Mouse (Mus musculus) urinary bladder, postnatal 36 days (tissue): ENCODE data around the gene Map3k12.

Experiments used
- DNase-seq, 2 experiments: peaks; one replicate each; pipeline ENCODE4 v3.0.0; 2022; ENCODE audit warnings: low spot score in 2 of 2, mixed read lengths in 1 of 2

The Map3k12 gene

GRCm38 (mm10) chr15:102459381-102459780, 57.5 kb downstream of the Map3k12 start:
- no peak for DNase-seq

GRCm38 (mm10) chr15:102458904-102459317, 58.0 kb downstream of the Map3k12 start, which contains the start of gene Prr13:
Prr13 (plus strand) TSS chr15:102459028.
- DNase-seq = peak; percentile 89 to 94

GRCm38 (mm10) chr15:102458050-102458736, 58.7 kb downstream of the Map3k12 start:
- no peak for DNase-seq

GRCm38 (mm10) chr15:102455993-102456392, 60.9 kb downstream of the Map3k12 start:
- no peak for DNase-seq

GRCm38 (mm10) chr15:102451666-102452430, 65.0 kb downstream of the Map3k12 start:
- DNase-seq = no peak

GRCm38 (mm10) chr15:102450928-102451327, 65.9 kb downstream of the Map3k12 start:
- no peak for DNase-seq

- DNase-seq = no peak
Measured at GRCm38 (mm10) chr15:102449366-102449765, 67.5 kb downstream of the Map3k12 start.
